Mouse (Mus musculus): Measurements from ENCODE around the gene Cacnb2.

DNA sequence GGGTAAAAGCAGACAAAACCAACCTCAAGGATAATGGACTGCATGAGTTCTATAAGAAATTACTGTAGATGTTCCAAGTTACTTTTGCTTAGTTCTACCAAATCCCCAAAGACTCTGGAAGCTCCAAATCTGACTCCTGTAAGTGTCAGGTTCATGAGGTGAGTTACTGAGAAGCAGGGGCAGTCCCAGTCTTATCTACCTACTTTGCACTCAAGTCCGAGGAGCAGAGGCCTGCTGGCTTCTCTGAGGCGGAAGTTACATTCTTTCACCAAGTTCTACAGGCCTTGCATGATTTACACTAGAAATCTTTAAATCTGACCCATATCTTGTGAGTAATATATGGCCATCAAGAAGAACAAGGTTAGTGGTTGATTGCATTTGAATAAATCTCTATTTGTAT is 329.1 kb downstream of the Cacnb2 start:
- TF ChIP-seq EP300 (IDR thresholded peaks at IDR 0.05; ENCODE audit: low read depth), result no peak
- TF ChIP-seq CTCF (IDR thresholded peaks at IDR 0.05; ENCODE audit: low read depth), result no peak

All from liver, postnatal 0 days (tissue).